Mouse (Mus musculus): Measurements from ENCODE around the gene Clec12a. TPM values are rescaled to one million over a fixed set of nuclear protein-coding genes. Genes with fewer than 3 reads are reported as not detected.
"Not testable (repeated sequence)": the region's sequence is repeated elsewhere in the genome, so short reads cannot be mapped to it uniquely, and the experiment has no call there.

Clec12a gene
- polyA plus RNA-seq (2011; ENCODE audit: insufficient read length, low read depth, missing spikeins) = 0.61 TPM in 1 of 2 replicates, not detected in the other

DNA sequence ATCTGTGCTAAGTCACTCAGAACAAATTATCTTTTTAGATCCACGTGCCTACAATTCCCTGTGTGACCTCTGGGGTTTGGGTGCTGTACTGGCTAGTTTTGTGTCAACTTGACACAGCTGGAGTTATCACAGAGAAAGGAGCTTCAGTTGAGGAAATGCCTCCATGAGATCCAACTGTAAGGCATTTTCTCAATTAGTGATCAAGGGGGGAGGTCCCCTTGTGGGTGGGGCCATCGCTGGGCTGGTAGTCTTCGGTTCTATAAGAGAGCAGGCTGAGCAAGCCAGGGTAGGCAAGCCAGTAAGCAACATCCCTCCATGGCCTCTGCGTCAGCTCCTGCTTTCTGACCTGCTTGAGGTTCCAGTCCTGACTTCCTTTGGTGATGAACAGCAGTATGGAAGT lies at the start of gene Clec12a:
TSS of gene Clec12a (plus strand) at position 301 of the 400 bp plus-strand sequence.
- H3K4me3 ChIP-seq (ENCODE audit: insufficient read depth, low read length); H3K27ac ChIP-seq (ENCODE audit: insufficient read depth, low read length); H3K4me1 ChIP-seq (ENCODE audit: control insufficient read depth, insufficient read depth, low read length): not testable (repeated sequence)

DNA sequence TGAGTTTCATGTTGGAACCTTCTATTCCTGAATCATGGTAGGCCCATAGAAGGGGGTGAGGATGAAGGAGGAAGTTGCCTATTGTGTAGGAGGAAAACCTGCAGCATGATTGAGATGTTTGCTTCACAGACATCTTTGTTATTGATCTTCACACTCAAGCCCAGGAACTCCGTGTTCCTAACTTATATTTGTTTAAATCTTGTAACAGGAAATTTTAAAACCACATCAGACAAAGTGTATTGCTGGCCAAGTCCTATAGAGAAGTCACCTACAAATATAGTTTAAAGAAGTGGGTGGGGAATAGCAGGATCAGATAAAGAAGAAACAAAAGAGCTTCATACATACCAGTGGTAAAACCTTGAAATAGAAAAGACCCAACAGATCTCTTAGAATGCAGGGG lies 38.3 kb upstream of the Clec12a start:
- H3K4me3 ChIP-seq (ENCODE audit: insufficient read depth, low read length) = no peak overlapping the region
- no peak overlapping the region for H3K27ac ChIP-seq (ENCODE audit: insufficient read depth, low read length)
- TF ChIP-seq POLR2A (IDR thresholded peaks at IDR 0.05; ENCODE audit: low read depth, low read length) (no peak), CTCF (IDR thresholded peaks at IDR 0.05; ENCODE audit: borderline replicate concordance, insufficient read depth, low read length) (no peak)
- no peaks in the 10 kb centered on the region for H3K4me1 ChIP-seq (ENCODE audit: control insufficient read depth, insufficient read depth, low read length)

DNA sequence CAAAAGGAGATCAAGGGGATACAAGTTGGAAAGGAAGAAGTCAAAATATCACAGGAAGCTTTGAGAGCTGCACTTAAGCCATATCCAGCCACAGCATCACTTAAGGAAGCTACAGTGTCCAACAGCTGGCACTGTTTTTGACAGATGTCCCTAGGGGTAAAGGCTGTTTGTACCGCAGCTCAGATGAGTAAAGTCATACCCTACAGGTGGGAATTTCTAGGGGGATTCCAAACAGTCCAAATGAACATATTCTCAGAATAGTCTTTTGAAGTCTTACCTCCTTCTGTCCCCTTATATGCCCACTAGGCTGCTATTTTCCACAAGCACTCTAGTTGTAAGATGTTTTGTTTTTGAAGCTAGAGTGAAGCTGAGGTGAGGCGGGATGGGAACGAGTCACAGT lies 30.0 kb upstream of the Clec12a start:
- TF ChIP-seq CTCF (IDR thresholded peaks at IDR 0.05; ENCODE audit: borderline replicate concordance, insufficient read depth, low read length) (no peak), POLR2A (IDR thresholded peaks at IDR 0.05; ENCODE audit: low read depth, low read length) (no peak)
- Histone ChIP-seq H3K4me1 (ENCODE audit: control insufficient read depth, insufficient read depth, low read length) (no peaks in the 10 kb centered on the region), H3K4me3 (ENCODE audit: insufficient read depth, low read length) (no peak overlapping the region), H3K27ac (ENCODE audit: insufficient read depth, low read length) (no peak overlapping the region)

DNA sequence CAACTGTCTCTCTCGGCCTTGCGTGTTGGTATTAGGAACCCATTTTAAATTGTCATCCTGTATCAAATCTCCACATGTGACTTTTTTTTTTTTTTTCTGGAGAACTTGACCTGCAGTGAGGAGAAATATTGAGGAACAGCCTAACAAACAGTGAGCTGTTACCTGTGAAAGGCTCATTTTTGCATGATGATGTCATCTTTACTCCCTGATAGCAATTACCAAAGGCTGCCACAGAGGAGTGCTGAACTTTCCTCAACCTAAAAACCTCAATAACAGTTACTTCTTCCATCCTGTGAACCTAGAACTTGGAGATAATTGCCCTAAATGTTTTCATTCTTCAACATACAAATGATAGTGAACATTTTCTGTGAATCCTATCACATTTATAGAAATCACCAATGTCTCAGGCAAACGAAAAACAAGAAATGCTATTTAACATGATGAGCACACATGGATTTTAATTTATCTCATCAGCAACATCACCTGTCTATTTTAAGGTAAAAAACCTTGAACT lies 27.8 kb upstream of the Clec12a start:
- no peaks in the 10 kb centered on the region for H3K4me1 ChIP-seq (ENCODE audit: control insufficient read depth, insufficient read depth, low read length)
- H3K27ac ChIP-seq (ENCODE audit: insufficient read depth, low read length) = no peak overlapping the region
- TF ChIP-seq CTCF (IDR thresholded peaks at IDR 0.05; ENCODE audit: borderline replicate concordance, insufficient read depth, low read length) (no peak), POLR2A (IDR thresholded peaks at IDR 0.05; ENCODE audit: low read depth, low read length) (no peak)
- no peak overlapping the region for H3K4me3 ChIP-seq (ENCODE audit: insufficient read depth, low read length)

DNA sequence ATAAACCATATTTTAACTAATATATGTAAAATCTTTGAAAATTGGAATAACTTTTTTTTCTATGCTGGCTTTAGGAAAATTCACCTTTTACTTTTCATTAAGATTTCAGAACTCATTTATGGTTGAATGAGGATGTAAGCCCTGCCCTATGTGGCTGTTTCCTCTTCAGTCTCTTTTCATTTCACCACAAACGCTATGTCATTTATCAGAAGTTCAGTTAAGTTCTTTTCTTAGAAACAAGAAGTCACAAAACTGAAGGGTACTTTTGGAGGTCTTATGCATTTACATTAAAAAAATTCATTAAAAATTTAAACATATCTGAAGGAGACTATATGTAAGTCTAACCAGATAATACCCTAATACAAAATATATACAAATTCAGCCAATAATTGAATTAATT lies 26.8 kb upstream of the Clec12a start:
- H3K4me1 ChIP-seq (ENCODE audit: control insufficient read depth, insufficient read depth, low read length) = no peaks in the 10 kb centered on the region
- no peak overlapping the region for H3K27ac ChIP-seq (ENCODE audit: insufficient read depth, low read length)
- H3K4me3 ChIP-seq (ENCODE audit: insufficient read depth, low read length) = no peak overlapping the region
- TF ChIP-seq POLR2A (IDR thresholded peaks at IDR 0.05; ENCODE audit: low read depth, low read length) (no peak), CTCF (IDR thresholded peaks at IDR 0.05; ENCODE audit: borderline replicate concordance, insufficient read depth, low read length) (no peak)

DNA sequence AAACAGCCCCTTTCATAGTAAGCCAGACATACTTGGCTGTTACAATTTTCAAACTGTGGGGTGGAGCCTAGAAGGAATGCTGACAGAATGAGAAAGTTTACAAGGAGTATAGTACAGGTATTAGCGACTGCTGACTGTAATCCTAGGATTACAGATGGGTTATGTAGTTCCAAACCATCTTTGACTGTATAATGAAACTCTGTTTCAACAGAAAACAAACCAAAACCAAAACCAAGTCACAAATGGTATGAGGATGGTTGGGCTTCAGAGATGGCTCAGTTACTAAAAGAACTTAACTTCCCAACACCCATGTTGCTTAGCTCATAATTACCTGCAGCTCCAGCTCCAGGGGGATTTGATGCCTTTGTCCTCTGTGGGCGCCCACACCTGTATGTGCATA lies 26.0 kb upstream of the Clec12a start:
- Histone ChIP-seq H3K4me3 (ENCODE audit: insufficient read depth, low read length) (no peak overlapping the region), H3K27ac (ENCODE audit: insufficient read depth, low read length) (no peak overlapping the region), H3K4me1 (ENCODE audit: control insufficient read depth, insufficient read depth, low read length) (no peaks in the 10 kb centered on the region)
- TF ChIP-seq POLR2A (IDR thresholded peaks at IDR 0.05; ENCODE audit: low read depth, low read length) = no peak
- no peak for TF ChIP-seq CTCF (IDR thresholded peaks at IDR 0.05; ENCODE audit: borderline replicate concordance, insufficient read depth, low read length)

DNA sequence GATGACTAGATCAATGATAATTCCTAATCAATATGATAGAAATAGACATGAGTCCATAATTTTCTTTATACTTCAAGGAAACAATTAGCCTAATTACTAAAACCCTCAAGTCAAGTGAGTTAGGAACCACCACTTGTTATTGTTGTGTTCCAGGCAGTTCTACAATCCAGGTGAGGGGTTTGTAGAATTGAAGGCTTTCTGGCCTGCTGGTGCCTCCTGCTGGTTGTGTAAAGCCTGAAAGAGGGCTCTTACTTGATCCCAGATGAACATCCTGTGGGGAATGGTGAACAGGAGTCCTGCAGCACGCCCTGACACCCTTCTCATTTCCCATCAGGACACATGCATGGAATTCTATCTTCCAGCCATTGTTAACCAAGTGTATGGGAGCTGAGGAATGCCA lies 24.1 kb upstream of the Clec12a start:
- H3K27ac ChIP-seq (ENCODE audit: insufficient read depth, low read length) = no peak overlapping the region
- H3K4me3 ChIP-seq (ENCODE audit: insufficient read depth, low read length) = no peak overlapping the region
- no peaks in the 10 kb centered on the region for H3K4me1 ChIP-seq (ENCODE audit: control insufficient read depth, insufficient read depth, low read length)
- TF ChIP-seq CTCF (IDR thresholded peaks at IDR 0.05; ENCODE audit: borderline replicate concordance, insufficient read depth, low read length) = no peak
- TF ChIP-seq POLR2A (IDR thresholded peaks at IDR 0.05; ENCODE audit: low read depth, low read length) = no peak

DNA sequence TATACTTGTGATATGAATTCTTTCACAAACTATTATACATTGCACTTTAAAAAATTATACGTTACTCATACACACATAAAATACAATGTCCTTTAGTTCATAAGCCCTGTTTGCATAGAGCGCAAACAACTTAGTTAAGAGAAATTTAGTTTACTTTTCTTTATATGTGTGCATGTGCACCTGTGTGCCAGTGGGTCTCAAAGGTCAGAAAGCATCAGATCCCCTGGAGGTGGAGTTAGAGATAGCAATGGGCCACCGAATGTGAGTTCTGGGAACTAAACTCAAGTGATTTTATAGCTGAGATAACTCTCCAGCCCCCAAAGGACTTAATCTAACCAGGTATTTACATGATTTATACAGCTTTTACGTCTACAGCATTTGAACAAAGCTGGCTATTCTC lies 23.2 kb upstream of the Clec12a start:
- Histone ChIP-seq H3K4me3 (ENCODE audit: insufficient read depth, low read length) (no peak overlapping the region), H3K4me1 (ENCODE audit: control insufficient read depth, insufficient read depth, low read length) (no peaks in the 10 kb centered on the region), H3K27ac (ENCODE audit: insufficient read depth, low read length) (no peak overlapping the region)
- TF ChIP-seq POLR2A (IDR thresholded peaks at IDR 0.05; ENCODE audit: low read depth, low read length) = no peak

DNA sequence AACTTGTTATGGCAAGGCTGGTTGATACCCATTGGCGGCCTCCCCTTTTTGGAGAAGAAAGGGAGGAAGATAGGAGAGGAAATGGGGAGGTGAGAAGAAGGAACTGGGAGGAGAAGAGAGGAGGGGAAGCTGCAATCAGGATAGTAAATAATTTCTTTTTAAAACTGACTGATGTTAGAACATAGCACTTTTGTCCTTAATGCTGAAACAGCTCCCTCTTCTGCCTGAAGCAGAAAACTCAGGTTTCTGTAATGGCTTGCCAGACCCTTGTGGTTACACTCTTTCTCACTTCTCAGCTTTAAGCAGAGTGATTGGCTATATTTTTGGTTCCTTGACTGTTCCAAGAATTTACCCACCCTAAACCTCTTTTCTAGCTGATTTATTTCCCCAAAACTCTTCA lies 16.5 kb upstream of the Clec12a start:
- H3K27ac ChIP-seq (ENCODE audit: insufficient read depth, low read length) = no peak overlapping the region
- no peak overlapping the region for H3K4me3 ChIP-seq (ENCODE audit: insufficient read depth, low read length)
- no peaks in the 10 kb centered on the region for H3K4me1 ChIP-seq (ENCODE audit: control insufficient read depth, insufficient read depth, low read length)
- TF ChIP-seq POLR2A (IDR thresholded peaks at IDR 0.05; ENCODE audit: low read depth, low read length) (no peak), CTCF (IDR thresholded peaks at IDR 0.05; ENCODE audit: borderline replicate concordance, insufficient read depth, low read length) (no peak)

DNA sequence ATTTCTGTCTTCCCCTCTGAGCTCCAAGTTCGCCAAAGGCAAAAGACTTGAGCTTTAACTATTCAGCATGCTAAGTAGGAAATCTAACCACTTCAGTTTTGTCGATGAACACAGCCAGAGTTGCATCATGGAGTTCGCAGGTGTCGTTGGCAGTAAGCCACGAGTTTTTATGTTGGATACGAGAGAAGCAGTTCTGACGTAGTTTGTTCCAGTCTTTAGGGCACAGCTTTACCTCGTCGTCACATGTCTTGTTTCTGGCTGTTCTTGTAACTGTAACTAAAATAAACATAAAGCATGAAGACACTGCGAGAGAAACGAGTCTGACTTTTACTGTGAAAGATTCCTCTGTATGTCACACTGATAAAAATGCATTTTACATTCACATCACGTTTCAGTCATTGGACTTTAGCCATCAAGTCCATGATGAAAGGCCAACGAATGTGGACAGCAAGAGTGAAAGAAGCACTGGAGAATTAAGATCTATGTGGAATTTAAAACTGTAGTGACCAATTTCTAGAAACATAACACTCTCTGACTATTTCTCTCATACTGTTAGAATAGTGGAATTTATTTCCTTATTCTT lies 15.8 kb upstream of the Clec12a start:
- Histone ChIP-seq H3K4me3 (ENCODE audit: insufficient read depth, low read length) (no peak overlapping the region), H3K4me1 (ENCODE audit: control insufficient read depth, insufficient read depth, low read length) (no peaks in the 10 kb centered on the region), H3K27ac (ENCODE audit: insufficient read depth, low read length) (no peak overlapping the region)
- TF ChIP-seq CTCF (IDR thresholded peaks at IDR 0.05; ENCODE audit: borderline replicate concordance, insufficient read depth, low read length) (no peak), POLR2A (IDR thresholded peaks at IDR 0.05; ENCODE audit: low read depth, low read length) (no peak)

DNA sequence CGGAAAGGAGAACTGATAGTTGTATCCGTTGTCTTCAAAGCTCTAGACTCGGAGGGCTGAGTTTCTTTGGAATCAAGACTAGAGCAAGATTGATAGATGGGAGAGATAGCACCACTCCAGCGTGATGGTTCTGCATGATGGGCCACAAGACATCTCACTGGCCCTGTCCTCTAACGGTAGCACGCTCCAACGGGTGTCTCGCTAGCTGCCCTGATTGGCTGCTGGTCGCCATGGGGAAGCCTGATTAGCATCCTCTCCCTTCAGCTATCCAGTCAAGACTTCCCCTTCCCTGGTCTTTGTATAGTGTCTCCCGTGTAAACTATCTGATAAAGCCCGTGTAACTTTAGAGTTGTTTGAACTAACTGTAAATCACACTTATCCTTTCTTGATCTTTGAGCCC lies 10.9 kb upstream of the Clec12a start, which contains the start of gene 4922502D21Rik:
TSS of gene 4922502D21Rik (minus strand) at position 187 of the 400 bp plus-strand sequence.
- Histone ChIP-seq H3K4me3 (ENCODE audit: insufficient read depth, low read length) (no peak within 1 kb of the TSS), H3K27ac (ENCODE audit: insufficient read depth, low read length) (no peak within 1 kb of the TSS), H3K4me1 (ENCODE audit: control insufficient read depth, insufficient read depth, low read length) (no peaks in the 10 kb centered on the region)
- no peak for TF ChIP-seq CTCF (IDR thresholded peaks at IDR 0.05; ENCODE audit: borderline replicate concordance, insufficient read depth, low read length)
- TF ChIP-seq POLR2A (IDR thresholded peaks at IDR 0.05; ENCODE audit: low read depth, low read length) = no peak
